Mouse (Mus musculus) hindbrain, embryonic 13.5 days (tissue): Measurements from ENCODE around the gene Camk2d. TPM values are rescaled to one million over a fixed set of nuclear protein-coding genes. Genes with fewer than 3 reads are reported as not detected.

Experiments used
- ATAC-seq: fragments of 200-750 bp; cut with Nextera tagmentation; 2 replicates; pipeline ENCODE4 v1.8.0; 2017; ENCODE audit warnings: moderate TSS enrichment; ENCODE audit not compliant: low FRiP score
- H3K27ac ChIP-seq: fragments of 300-500 bp; sonication (generic); 2 replicates; pipeline ENCODE4 v1.5.1; 2015; ENCODE audit warnings: inconsistent platforms, mild to moderate bottlenecking, moderate library complexity
- H3K27me3 ChIP-seq: fragments of 300-500 bp; sonication (generic); 2 replicates; pipeline ENCODE4 v1.6.1; 2015; ENCODE audit warnings: mild to moderate bottlenecking, inconsistent platforms
- H3K36me3 ChIP-seq: fragments of 300-500 bp; sonication (generic); 2 replicates; pipeline ENCODE4 v1.6.1; 2015; ENCODE audit warnings: mild to moderate bottlenecking, inconsistent platforms
- H3K4me1 ChIP-seq: fragments of 300-500 bp; sonication (generic); replicated peaks from 2 replicates; pipeline ENCODE4 v1.6.1; 2015; ENCODE audit warnings: inconsistent platforms
- H3K4me2 ChIP-seq: fragments of 300-500 bp; sonication (generic); 2 replicates; pipeline ENCODE4 v1.6.1; 2015; ENCODE audit warnings: inconsistent platforms, mild to moderate bottlenecking, moderate library complexity
- H3K4me3 ChIP-seq: fragments of 300-500 bp; sonication (generic); 2 replicates; pipeline ENCODE4 v1.5.1; 2015; ENCODE audit warnings: mild to moderate bottlenecking, inconsistent platforms
- H3K9ac ChIP-seq: fragments of 300-500 bp; sonication (generic); 2 replicates; pipeline ENCODE4 v1.6.1; 2015; ENCODE audit warnings: mild to moderate bottlenecking, inconsistent platforms
- H3K9me3 ChIP-seq: fragments of 300-500 bp; sonication (generic); 2 replicates; pipeline ENCODE4 v1.6.1; 2016; ENCODE audit warnings: inconsistent platforms
- WGBS: fragments of 180-500 bp; shearing (Covaris S2); methylation state at CpG from one replicate; pipeline ENCODE4 v1.1.7; 2015; 5-methylcytosine and 5-hydroxymethylcytosine counted together
- polyA plus RNA-seq: library from polyadenylated mRNA; unstranded; fragments of >200 nt; fragmentation: Nextera tagmentation; extraction: Ambion mirVana; gene quantifications from 2 replicates; pipeline ENCODE4 v1.2.1, GENCODE M21; 2015

Camk2d gene
- polyA plus RNA-seq = 43.1 and 44.8 TPM in 2 replicates

GRCm38 (mm10) chr3:126596086-126596485 is at the start of gene Camk2d:
Gene Camk2d, plus strand, starts transcription at chr3:126596302.
- Histone ChIP-seq H3K9me3 (no peaks in the 10 kb centered on the region), H3K4me2 (peak within 1 kb of the TSS; percentile 81), H3K27me3 (0 out of 2 replicates have a peak, but pooled peaks cover 3% of the 10 kb centered on the region), H3K27ac (peak within 1 kb of the TSS; percentile 96), H3K36me3 (no peaks in the 10 kb centered on the region), H3K9ac (peak within 1 kb of the TSS; percentile 92), H3K4me3 (peak within 1 kb of the TSS; percentile 90), H3K4me1 (peaks cover 11% of the 10 kb centered on the region; the same call in 1 of the 2 replicates)
- ATAC-seq = peak; percentile 94
- WGBS = under 1% methylated on average over 16 of the region's 16 CpGs

- H3K4me1 ChIP-seq = no peaks in the 10 kb centered on the region
- no peak overlapping the region for H3K4me2 ChIP-seq
- H3K27ac ChIP-seq = no peak overlapping the region
- no peak for ATAC-seq
- no peak overlapping the region for H3K4me3 ChIP-seq
- H3K27me3 ChIP-seq = no peaks in the 10 kb centered on the region
- no peaks in the 10 kb centered on the region for H3K9me3 ChIP-seq
- H3K9ac ChIP-seq = no peak overlapping the region
- H3K36me3 ChIP-seq = no peaks in the 10 kb centered on the region
Observed at GRCm38 (mm10) chr3:126547941-126548340, 48.2 kb upstream of the Camk2d start.

- Histone ChIP-seq H3K27me3 (no peaks in the 10 kb centered on the region), H3K36me3 (no peaks in the 10 kb centered on the region), H3K4me3 (no peak overlapping the region), H3K4me1 (no peaks in the 10 kb centered on the region), H3K27ac (no peak overlapping the region), H3K9me3 (0 out of 2 replicates have a peak, but pooled peaks cover 4% of the 10 kb centered on the region), H3K4me2 (no peak overlapping the region), H3K9ac (no peak overlapping the region)
- WGBS = 77% methylated on average over 2 of the region's 2 CpGs
- ATAC-seq = peak; percentile 32; the same call in 1 of the 2 replicates
Observed at GRCm38 (mm10) chr3:126563646-126564045, 32.5 kb upstream of the Camk2d start.

DNA sequence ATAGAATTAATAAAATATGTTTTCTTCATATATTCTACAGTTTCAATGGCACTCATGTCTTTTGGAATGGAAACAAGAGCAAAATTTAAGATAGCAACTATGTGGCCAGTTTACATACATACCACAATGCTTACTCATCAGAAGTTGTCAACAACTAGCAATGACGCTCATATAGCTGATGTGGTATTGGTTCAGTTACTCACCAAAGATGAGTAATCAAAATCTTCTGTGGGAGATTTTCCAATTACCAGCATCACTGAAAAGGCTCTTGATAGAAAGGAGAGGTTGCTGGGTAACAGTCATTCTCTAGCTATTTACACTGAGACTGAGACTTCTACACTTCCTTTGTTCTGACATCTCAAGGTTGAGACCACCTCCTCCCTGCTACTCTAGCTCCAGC is 25.5 kb upstream of the Camk2d start:
- 88% methylated on average over 1 of the region's 1 CpGs for WGBS
- no peak for ATAC-seq
- 0 out of 2 replicates have a peak, but pooled peaks cover 4% of the 10 kb centered on the region for H3K9me3 ChIP-seq
- no peak overlapping the region for H3K4me3 ChIP-seq
- no peaks in the 10 kb centered on the region for H3K27me3 ChIP-seq
- no peaks in the 10 kb centered on the region for H3K4me1 ChIP-seq
- H3K4me2 ChIP-seq = no peak overlapping the region
- H3K9ac ChIP-seq = no peak overlapping the region
- H3K27ac ChIP-seq = no peak overlapping the region
- H3K36me3 ChIP-seq = no peaks in the 10 kb centered on the region

DNA sequence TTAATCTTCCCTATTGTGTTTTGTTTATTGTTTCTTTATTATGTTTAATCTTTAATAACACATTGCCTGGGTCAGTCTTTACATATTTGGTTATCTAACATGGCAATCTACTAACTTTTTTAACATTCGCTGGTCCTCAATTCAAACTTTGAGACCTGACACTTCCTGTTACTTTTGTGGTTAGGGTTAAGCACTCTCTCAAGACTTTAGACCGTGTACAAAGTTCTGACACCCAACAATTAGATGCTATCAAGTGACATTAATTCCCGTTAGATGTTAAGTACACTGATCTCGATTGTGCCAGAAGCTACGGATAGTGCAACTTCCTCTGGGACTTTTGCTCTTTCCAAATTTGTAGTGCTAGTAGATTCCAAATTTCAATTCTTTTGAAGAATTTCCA is 23.2 kb upstream of the Camk2d start:
- Histone ChIP-seq H3K27me3 (no peaks in the 10 kb centered on the region), H3K9ac (no peak overlapping the region), H3K9me3 (no peaks in the 10 kb centered on the region), H3K4me1 (no peaks in the 10 kb centered on the region), H3K27ac (no peak overlapping the region), H3K36me3 (no peaks in the 10 kb centered on the region), H3K4me2 (no peak overlapping the region), H3K4me3 (no peak overlapping the region)
- no peak for ATAC-seq
- WGBS = 91% methylated on average over 5 of the region's 5 CpGs

GRCm38 (mm10) chr3:126575927-126576326 is 20.2 kb upstream of the Camk2d start:
- 61% methylated on average over 2 of the region's 2 CpGs for WGBS
- no peak overlapping the region for H3K9ac ChIP-seq
- H3K4me2 ChIP-seq = no peak overlapping the region
- H3K4me3 ChIP-seq = no peak overlapping the region
- H3K36me3 ChIP-seq = no peaks in the 10 kb centered on the region
- no peaks in the 10 kb centered on the region for H3K4me1 ChIP-seq
- H3K27ac ChIP-seq = no peak overlapping the region
- no peaks in the 10 kb centered on the region for H3K9me3 ChIP-seq
- no peaks in the 10 kb centered on the region for H3K27me3 ChIP-seq
- no peak for ATAC-seq

- Histone ChIP-seq H3K36me3 (no peaks in the 10 kb centered on the region), H3K9ac (no peak overlapping the region), H3K27ac (no peak overlapping the region), H3K27me3 (no peaks in the 10 kb centered on the region), H3K4me2 (no peak overlapping the region), H3K4me1 (no peaks in the 10 kb centered on the region), H3K9me3 (no peaks in the 10 kb centered on the region), H3K4me3 (no peak overlapping the region)
- 87% methylated on average over 3 of the region's 3 CpGs for WGBS
- no peak for ATAC-seq
Observed at GRCm38 (mm10) chr3:126586134-126586533, 10.0 kb upstream of the Camk2d start.

DNA sequence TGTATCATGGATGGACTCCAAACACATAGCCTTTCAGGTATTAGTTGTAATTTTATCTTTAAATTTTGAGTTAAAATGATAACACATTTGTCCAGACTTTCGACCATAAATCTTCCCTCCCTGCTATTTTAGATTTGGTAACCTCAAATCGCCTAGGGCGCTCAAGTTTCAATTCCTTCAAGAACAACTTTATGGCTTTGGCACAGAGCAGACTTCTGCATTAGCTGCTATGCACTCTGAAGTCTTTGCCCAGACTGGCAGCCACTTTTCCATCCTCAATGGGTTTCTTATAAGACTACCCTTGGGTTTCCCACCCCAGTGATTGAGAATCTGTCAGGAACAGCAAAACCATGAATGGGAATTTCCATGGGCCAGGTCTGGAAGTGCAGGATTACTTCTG is 8.6 kb upstream of the Camk2d start:
- H3K36me3 ChIP-seq = no peaks in the 10 kb centered on the region
- H3K4me3 ChIP-seq = no peak overlapping the region
- no peak overlapping the region for H3K27ac ChIP-seq
- no peak overlapping the region for H3K9ac ChIP-seq
- H3K27me3 ChIP-seq = no peaks in the 10 kb centered on the region
- H3K9me3 ChIP-seq = no peaks in the 10 kb centered on the region
- no peaks in the 10 kb centered on the region for H3K4me1 ChIP-seq
- no peak overlapping the region for H3K4me2 ChIP-seq
- no peak for ATAC-seq
- 86% methylated on average over 3 of the region's 3 CpGs for WGBS

GRCm38 (mm10) chr3:126589556-126589955 is 6.5 kb upstream of the Camk2d start:
- Histone ChIP-seq H3K4me2 (no peak overlapping the region), H3K4me3 (no peak overlapping the region), H3K9me3 (no peaks in the 10 kb centered on the region), H3K36me3 (no peaks in the 10 kb centered on the region), H3K4me1 (no peaks in the 10 kb centered on the region), H3K27me3 (no peaks in the 10 kb centered on the region), H3K27ac (no peak overlapping the region), H3K9ac (no peak overlapping the region)
- 91% methylated on average over 7 of the region's 7 CpGs for WGBS
- no peak for ATAC-seq

DNA sequence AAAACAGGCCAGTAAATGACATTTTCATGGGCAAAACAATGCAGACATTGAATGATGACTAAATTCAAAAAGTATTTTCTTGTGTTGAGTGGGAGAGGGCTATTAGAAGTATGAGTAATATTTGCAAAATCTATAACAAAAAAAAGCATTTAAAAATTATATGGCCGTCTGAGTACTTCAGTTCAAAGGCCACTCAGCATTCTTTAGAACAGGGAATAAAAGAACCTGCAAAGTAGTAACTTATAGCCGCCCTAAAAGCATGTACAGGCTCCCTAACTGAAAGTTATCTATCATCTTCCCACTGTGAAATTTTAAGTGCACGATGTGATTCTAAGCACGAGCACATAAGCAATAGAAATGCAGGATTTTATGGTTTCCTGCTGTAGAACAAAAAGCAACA is 646 bp upstream of the Camk2d start:
- H3K36me3 ChIP-seq = no peaks in the 10 kb centered on the region
- H3K4me2 ChIP-seq = 0 out of 2 replicates have a peak overlapping the region, but pooled peaks have one; percentile 81
- H3K27ac ChIP-seq = peak overlapping the region; percentile 96; the same call in 1 of the 2 replicates
- 0 out of 2 replicates have a peak, but pooled peaks cover 3% of the 10 kb centered on the region for H3K27me3 ChIP-seq
- WGBS = 74% methylated on average over 4 of the region's 4 CpGs
- no peaks in the 10 kb centered on the region for H3K9me3 ChIP-seq
- H3K9ac ChIP-seq = no peak overlapping the region
- ATAC-seq = no peak
- H3K4me3 ChIP-seq = peak overlapping the region; percentile 90
- peaks cover 9% of the 10 kb centered on the region; the same call in 1 of the 2 replicates for H3K4me1 ChIP-seq

DNA sequence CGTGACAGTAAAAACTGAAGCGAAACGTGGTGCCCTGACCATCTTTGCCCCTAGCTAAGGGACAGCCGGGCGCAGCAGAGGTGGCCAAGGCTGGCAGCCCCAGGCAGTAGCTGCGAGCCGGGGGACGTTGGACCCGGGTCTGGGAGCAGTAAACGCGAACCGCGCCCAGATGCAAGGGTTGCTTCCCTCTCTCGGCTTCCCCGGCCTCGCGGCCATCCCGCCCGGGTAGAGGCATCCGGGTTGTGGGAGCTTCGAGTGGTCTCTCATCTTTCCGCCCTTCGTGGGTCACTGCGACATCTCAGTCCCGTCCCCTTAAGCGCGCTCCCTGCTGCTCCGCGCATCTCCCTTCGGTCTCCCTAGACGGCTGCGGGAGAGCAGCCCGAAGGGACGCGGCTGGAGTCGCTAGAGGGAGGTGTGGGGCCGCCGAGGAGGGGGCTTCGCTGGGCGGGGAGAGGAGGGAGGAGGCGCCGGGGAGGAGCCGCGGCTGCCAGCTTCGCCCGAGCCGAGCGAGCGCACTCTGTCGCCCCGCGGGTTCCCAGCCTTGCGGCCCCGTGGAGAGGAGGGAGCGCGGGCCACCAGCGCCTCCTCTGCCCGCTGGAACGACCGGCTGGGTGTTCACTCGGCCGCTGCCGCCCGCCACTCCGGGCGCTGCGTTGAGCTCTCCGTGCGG is 524 bp downstream of the Camk2d start:
- H3K36me3 ChIP-seq = peaks cover 1% of the 10 kb centered on the region; the same call in 1 of the 2 replicates
- H3K9me3 ChIP-seq = no peaks in the 10 kb centered on the region
- H3K27me3 ChIP-seq = 0 out of 2 replicates have a peak, but pooled peaks cover 3% of the 10 kb centered on the region
- H3K27ac ChIP-seq = peak overlapping the region; percentile 96
- peak overlapping the region; percentile 90 for H3K4me3 ChIP-seq
- H3K4me1 ChIP-seq = peaks cover 11% of the 10 kb centered on the region; the same call in 1 of the 2 replicates
- under 1% methylated on average over 63 of the region's 69 CpGs for WGBS
- peak overlapping the region; percentile 92 for H3K9ac ChIP-seq
- peak overlapping the region; percentile 81 for H3K4me2 ChIP-seq
- ATAC-seq = peak; percentile 94

DNA sequence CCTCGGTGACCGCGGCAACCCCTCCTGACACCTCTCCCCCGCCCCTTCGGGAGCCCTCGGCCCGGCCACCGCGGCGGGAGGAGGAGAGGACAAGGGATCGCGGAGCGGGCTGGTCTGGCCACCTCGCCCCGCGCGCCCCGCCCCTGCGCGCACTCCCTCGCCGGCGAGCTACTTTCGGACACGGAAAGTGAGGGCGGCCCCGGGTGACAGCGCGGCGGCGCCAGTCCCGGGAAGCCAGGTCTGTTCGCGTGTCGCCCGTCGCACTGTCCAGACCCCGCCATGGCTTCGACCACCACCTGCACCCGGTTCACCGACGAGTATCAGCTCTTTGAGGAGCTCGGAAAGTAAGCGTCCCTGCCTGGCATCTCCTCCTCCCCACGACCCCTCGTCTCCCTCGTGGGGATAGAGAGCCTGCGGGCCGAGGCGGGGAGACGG is 1.1 kb downstream of the Camk2d start:
- H3K27ac ChIP-seq = peak overlapping the region; percentile 96
- no peaks in the 10 kb centered on the region for H3K9me3 ChIP-seq
- peak overlapping the region; percentile 81 for H3K4me2 ChIP-seq
- peaks cover 11% of the 10 kb centered on the region; the same call in 1 of the 2 replicates for H3K4me1 ChIP-seq
- H3K9ac ChIP-seq = peak overlapping the region; percentile 92
- H3K27me3 ChIP-seq = 0 out of 2 replicates have a peak, but pooled peaks cover 3% of the 10 kb centered on the region
- peak; percentile 67 for ATAC-seq
- peak overlapping the region; percentile 90 for H3K4me3 ChIP-seq
- WGBS = under 1% methylated on average over 43 of the region's 51 CpGs
- H3K36me3 ChIP-seq = peaks cover 3% of the 10 kb centered on the region; the same call in 1 of the 2 replicates
